Mouse (Mus musculus): ENCODE data around the gene Gng2.

Gene Gng2

GRCm38 (mm10) chr14:19977271-19978024 is at the start of gene Gng2:
Gng2 (minus strand) TSS chr14:19977627.
- no peak for DNase-seq

- DNase-seq, result peak; percentile 87
Observed at GRCm38 (mm10) chr14:20024888-20025719, 47.7 kb upstream of the Gng2 start.

GRCm38 (mm10) chr14:20023939-20024338 is 46.5 kb upstream of the Gng2 start:
- no peak for DNase-seq

GRCm38 (mm10) chr14:20019486-20019885 is 42.1 kb upstream of the Gng2 start:
- DNase-seq, result no peak

- DNase-seq, result peak; percentile 40
Observed at GRCm38 (mm10) chr14:20012506-20013275, 35.3 kb upstream of the Gng2 start.

- no peak for DNase-seq
Observed at GRCm38 (mm10) chr14:20007446-20007845, 30.0 kb upstream of the Gng2 start.

- DNase-seq, result no peak
Observed at GRCm38 (mm10) chr14:20004777-20005289, 27.4 kb upstream of the Gng2 start.

- no peak for DNase-seq
Observed at GRCm38 (mm10) chr14:19996853-19997252, 19.4 kb upstream of the Gng2 start.

GRCm38 (mm10) chr14:19995943-19996342 is 18.5 kb upstream of the Gng2 start:
- DNase-seq, result no peak

- peak; percentile 21 for DNase-seq
Observed at GRCm38 (mm10) chr14:19994068-19994467, 16.6 kb upstream of the Gng2 start.

GRCm38 (mm10) chr14:19993570-19993883 is 16.1 kb upstream of the Gng2 start:
- DNase-seq, result no peak

GRCm38 (mm10) chr14:19992873-19993569 is 15.6 kb upstream of the Gng2 start:
- no peak for DNase-seq

- DNase-seq, result no peak
Observed at GRCm38 (mm10) chr14:19991861-19992260, 14.4 kb upstream of the Gng2 start.

GRCm38 (mm10) chr14:19990436-19990993 is 13.1 kb upstream of the Gng2 start:
- no peak for DNase-seq

- no peak for DNase-seq
Observed at GRCm38 (mm10) chr14:19988410-19988809, 11.0 kb upstream of the Gng2 start.

GRCm38 (mm10) chr14:19987358-19987834 is 10.0 kb upstream of the Gng2 start:
- peak; percentile 21 for DNase-seq

GRCm38 (mm10) chr14:19986614-19987357 is 9.4 kb upstream of the Gng2 start:
- peak; percentile 74 for DNase-seq

GRCm38 (mm10) chr14:19985912-19986613 is 8.6 kb upstream of the Gng2 start:
- peak; percentile 46 for DNase-seq

- peak; percentile 64 for DNase-seq
Observed at GRCm38 (mm10) chr14:19985107-19985911, 7.9 kb upstream of the Gng2 start.
